Mouse (Mus musculus): ENCODE results near the gene Ripk3. TPM values are rescaled to one million over a fixed set of nuclear protein-coding genes. Genes with fewer than 3 reads are reported as not detected.

The Ripk3 gene
- polyA plus RNA-seq (2014; fragmentation: Nextera tagmentation; extraction: Ambion mirVana), result 13.6 and 16.1 TPM in 2 replicates

- peak within 1 kb of the TSS; percentile 38 to 54 for H3K4me3 ChIP-seq (ENCODE audit: control insufficient read depth in 1 of 2, insufficient read depth in 1 of 2, low read depth in 1 of 2, low read length in 2 of 2)
- H3K9ac ChIP-seq (ENCODE audit: low read length), result peak within 1 kb of the TSS; percentile 32; the same call in 1 of the 2 replicates
- no peak for ATAC-seq (ENCODE audit: insufficient number of reproducible peaks, insufficient read depth, low FRiP score, low read depth)
- no peaks in the 10 kb centered on the region for H3K36me3 ChIP-seq (ENCODE audit: control insufficient read depth, insufficient read depth, low read length)
- H3K4me1 ChIP-seq (ENCODE audit: control insufficient read depth in 2 of 2, insufficient read depth in 2 of 2, low read length in 2 of 2), result peaks cover 11% of the 10 kb centered on the region in 2 experiments
- H3K9me3 ChIP-seq (ENCODE audit: control insufficient read depth, low read length), result no peaks in the 10 kb centered on the region
- H3K27ac ChIP-seq (replicated peaks in 1 of 2; ENCODE audit: control insufficient read depth in 1 of 2, insufficient read depth in 1 of 2, low read depth in 2 of 2, low read length in 2 of 2), result no peak within 1 kb of the TSS
- H3K4me2 ChIP-seq (ENCODE audit: low read length), result peak within 1 kb of the TSS; percentile 74
- H3K27me3 ChIP-seq (ENCODE audit: control insufficient read depth, insufficient read depth, low read length), result peaks cover 50% of the 10 kb centered on the region
- 4% methylated on average over 40 of the region's 40 CpGs for WGBS
Observed at GRCm38 (mm10) chr14:55788256-55789050, at the start of gene Ripk3. Ripk3 (minus strand) TSS chr14:55788865.

- no peak overlapping the region for H3K4me2 ChIP-seq (ENCODE audit: low read length)
- no peak overlapping the region for H3K27ac ChIP-seq (replicated peaks in 1 of 2; ENCODE audit: control insufficient read depth in 1 of 2, insufficient read depth in 1 of 2, low read depth in 2 of 2, low read length in 2 of 2)
- WGBS, result 87% methylated on average over 5 of the region's 5 CpGs
- no peaks in the 10 kb centered on the region for H3K36me3 ChIP-seq (ENCODE audit: control insufficient read depth, insufficient read depth, low read length)
- no peak for ATAC-seq (ENCODE audit: insufficient number of reproducible peaks, insufficient read depth, low FRiP score, low read depth)
- peaks cover 0 to 4% of the 10 kb centered on the region in 2 experiments; a peak in 2 of 4 replicates for H3K4me1 ChIP-seq (ENCODE audit: control insufficient read depth in 2 of 2, insufficient read depth in 2 of 2, low read length in 2 of 2)
- no peaks in the 10 kb centered on the region for H3K27me3 ChIP-seq (ENCODE audit: control insufficient read depth, insufficient read depth, low read length)
- no peaks in the 10 kb centered on the region for H3K9me3 ChIP-seq (ENCODE audit: control insufficient read depth, low read length)
- H3K9ac ChIP-seq (ENCODE audit: low read length), result no peak overlapping the region
- no peak overlapping the region for H3K4me3 ChIP-seq (ENCODE audit: control insufficient read depth in 1 of 2, insufficient read depth in 1 of 2, low read depth in 1 of 2, low read length in 2 of 2)
Observed at GRCm38 (mm10) chr14:55838312-55838711, 49.6 kb upstream of the Ripk3 start.

GRCm38 (mm10) chr14:55834808-55835533, 46.3 kb upstream of the Ripk3 start:
- Histone ChIP-seq H3K4me3 (ENCODE audit: control insufficient read depth in 1 of 2, insufficient read depth in 1 of 2, low read depth in 1 of 2, low read length in 2 of 2) (no peak overlapping the region), H3K9ac (ENCODE audit: low read length) (no peak overlapping the region), H3K36me3 (ENCODE audit: control insufficient read depth, insufficient read depth, low read length) (peaks cover 11% of the 10 kb centered on the region; the same call in 1 of the 2 replicates), H3K27ac (replicated peaks in 1 of 2; ENCODE audit: control insufficient read depth in 1 of 2, insufficient read depth in 1 of 2, low read depth in 2 of 2, low read length in 2 of 2) (no peak overlapping the region), H3K27me3 (ENCODE audit: control insufficient read depth, insufficient read depth, low read length) (no peaks in the 10 kb centered on the region), H3K4me2 (ENCODE audit: low read length) (no peak overlapping the region), H3K9me3 (ENCODE audit: control insufficient read depth, low read length) (no peaks in the 10 kb centered on the region), H3K4me1 (ENCODE audit: control insufficient read depth in 2 of 2, insufficient read depth in 2 of 2, low read length in 2 of 2) (peaks cover 0 to 4% of the 10 kb centered on the region in 2 experiments; a peak in 2 of 4 replicates)
- WGBS, result 76% methylated on average over 5 of the region's 5 CpGs
- no peak for ATAC-seq (ENCODE audit: insufficient number of reproducible peaks, insufficient read depth, low FRiP score, low read depth)

- no peak overlapping the region for H3K4me2 ChIP-seq (ENCODE audit: low read length)
- peaks cover 14% of the 10 kb centered on the region for H3K36me3 ChIP-seq (ENCODE audit: control insufficient read depth, insufficient read depth, low read length)
- no peak overlapping the region for H3K27ac ChIP-seq (replicated peaks in 1 of 2; ENCODE audit: control insufficient read depth in 1 of 2, insufficient read depth in 1 of 2, low read depth in 2 of 2, low read length in 2 of 2)
- H3K9ac ChIP-seq (ENCODE audit: low read length), result no peak overlapping the region
- 76% methylated on average over 4 of the region's 4 CpGs for WGBS
- peaks cover 4 to 8% of the 10 kb centered on the region in 2 experiments; a peak in 3 of 4 replicates for H3K4me1 ChIP-seq (ENCODE audit: control insufficient read depth in 2 of 2, insufficient read depth in 2 of 2, low read length in 2 of 2)
- no peak overlapping the region for H3K4me3 ChIP-seq (ENCODE audit: control insufficient read depth in 1 of 2, insufficient read depth in 1 of 2, low read depth in 1 of 2, low read length in 2 of 2)
- ATAC-seq (ENCODE audit: insufficient number of reproducible peaks, insufficient read depth, low FRiP score, low read depth), result no peak
- no peaks in the 10 kb centered on the region for H3K27me3 ChIP-seq (ENCODE audit: control insufficient read depth, insufficient read depth, low read length)
- no peaks in the 10 kb centered on the region for H3K9me3 ChIP-seq (ENCODE audit: control insufficient read depth, low read length)
Observed at GRCm38 (mm10) chr14:55833126-55833525, 44.5 kb upstream of the Ripk3 start.

- 77% methylated on average over 4 of the region's 4 CpGs for WGBS
- Histone ChIP-seq H3K9ac (ENCODE audit: low read length) (no peak overlapping the region), H3K4me1 (ENCODE audit: control insufficient read depth in 2 of 2, insufficient read depth in 2 of 2, low read length in 2 of 2) (peaks cover 15 to 17% of the 10 kb centered on the region in 2 experiments), H3K27me3 (ENCODE audit: control insufficient read depth, insufficient read depth, low read length) (0 out of 2 replicates have a peak, but pooled peaks cover 6% of the 10 kb centered on the region), H3K36me3 (ENCODE audit: control insufficient read depth, insufficient read depth, low read length) (peaks cover 14% of the 10 kb centered on the region), H3K27ac (replicated peaks in 1 of 2; ENCODE audit: control insufficient read depth in 1 of 2, insufficient read depth in 1 of 2, low read depth in 2 of 2, low read length in 2 of 2) (no peak overlapping the region), H3K4me2 (ENCODE audit: low read length) (no peak overlapping the region), H3K4me3 (ENCODE audit: control insufficient read depth in 1 of 2, insufficient read depth in 1 of 2, low read depth in 1 of 2, low read length in 2 of 2) (no peak overlapping the region), H3K9me3 (ENCODE audit: control insufficient read depth, low read length) (no peaks in the 10 kb centered on the region)
- ATAC-seq (ENCODE audit: insufficient number of reproducible peaks, insufficient read depth, low FRiP score, low read depth), result no peak
Observed at GRCm38 (mm10) chr14:55830331-55830730, 41.7 kb upstream of the Ripk3 start.

GRCm38 (mm10) chr14:55829854-55830253, 41.2 kb upstream of the Ripk3 start:
- Histone ChIP-seq H3K9me3 (ENCODE audit: control insufficient read depth, low read length) (no peaks in the 10 kb centered on the region), H3K4me1 (ENCODE audit: control insufficient read depth in 2 of 2, insufficient read depth in 2 of 2, low read length in 2 of 2) (peaks cover 15 to 22% of the 10 kb centered on the region in 2 experiments), H3K4me2 (ENCODE audit: low read length) (no peak overlapping the region), H3K36me3 (ENCODE audit: control insufficient read depth, insufficient read depth, low read length) (peaks cover 14% of the 10 kb centered on the region), H3K9ac (ENCODE audit: low read length) (no peak overlapping the region), H3K4me3 (ENCODE audit: control insufficient read depth in 1 of 2, insufficient read depth in 1 of 2, low read depth in 1 of 2, low read length in 2 of 2) (no peak overlapping the region), H3K27me3 (ENCODE audit: control insufficient read depth, insufficient read depth, low read length) (0 out of 2 replicates have a peak, but pooled peaks cover 6% of the 10 kb centered on the region), H3K27ac (replicated peaks in 1 of 2; ENCODE audit: control insufficient read depth in 1 of 2, insufficient read depth in 1 of 2, low read depth in 2 of 2, low read length in 2 of 2) (no peak overlapping the region)
- no peak for ATAC-seq (ENCODE audit: insufficient number of reproducible peaks, insufficient read depth, low FRiP score, low read depth)
- whole genome bisulfite sequencing, result 87% methylated on average over 16 of the region's 16 CpGs

DNA sequence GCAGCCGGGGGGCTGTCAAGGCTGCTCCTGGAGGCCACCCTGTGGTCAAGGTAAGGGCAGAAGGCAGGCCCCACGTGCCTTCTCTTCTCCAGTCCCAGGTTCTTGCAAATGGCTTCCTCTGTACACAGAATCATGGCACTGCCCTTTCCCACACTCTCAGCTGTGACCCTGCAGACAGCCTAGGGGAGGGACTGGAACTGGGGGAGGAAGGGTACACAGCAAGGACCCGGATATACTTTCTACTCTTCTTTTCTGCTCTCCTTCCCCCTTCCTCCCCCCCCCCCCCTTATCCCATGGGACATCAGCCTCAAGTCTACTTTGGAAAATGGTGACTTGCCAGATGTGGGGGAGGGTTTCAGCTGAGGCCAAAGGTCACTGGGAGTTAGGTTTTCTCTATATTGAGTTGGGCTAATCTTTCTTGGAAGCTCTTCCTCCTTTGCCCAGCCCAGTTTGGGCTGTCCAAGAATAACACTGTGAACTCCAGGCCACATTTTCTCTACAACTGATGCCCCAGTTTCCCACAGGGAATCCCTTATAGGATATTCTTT, 40.1 kb upstream of the Ripk3 start:
- Histone ChIP-seq H3K27me3 (ENCODE audit: control insufficient read depth, insufficient read depth, low read length) (0 out of 2 replicates have a peak, but pooled peaks cover 6% of the 10 kb centered on the region), H3K36me3 (ENCODE audit: control insufficient read depth, insufficient read depth, low read length) (peaks cover 14% of the 10 kb centered on the region), H3K9ac (ENCODE audit: low read length) (no peak overlapping the region), H3K9me3 (ENCODE audit: control insufficient read depth, low read length) (no peaks in the 10 kb centered on the region), H3K4me3 (ENCODE audit: control insufficient read depth in 1 of 2, insufficient read depth in 1 of 2, low read depth in 1 of 2, low read length in 2 of 2) (no peak overlapping the region), H3K27ac (replicated peaks in 1 of 2; ENCODE audit: control insufficient read depth in 1 of 2, insufficient read depth in 1 of 2, low read depth in 2 of 2, low read length in 2 of 2) (0 out of 4 replicates have a peak overlapping the region, but pooled peaks of 1 of the 2 experiments have one; percentile 50), H3K4me1 (ENCODE audit: control insufficient read depth in 2 of 2, insufficient read depth in 2 of 2, low read length in 2 of 2) (peaks cover 22 to 26% of the 10 kb centered on the region in 2 experiments), H3K4me2 (ENCODE audit: low read length) (no peak overlapping the region)
- ATAC-seq (ENCODE audit: insufficient number of reproducible peaks, insufficient read depth, low FRiP score, low read depth), result no peak
- WGBS, result 25% methylated on average over 3 of the region's 3 CpGs

All from heart, embryonic 14.5 days (tissue).